Mouse (Mus musculus): ENCODE results near the gene Gm17349.

- TF ChIP-seq CTCF (IDR thresholded peaks at IDR 0.05; ENCODE audit: low read depth, low read length), result no peak
- TF ChIP-seq POLR2A (IDR thresholded peaks at IDR 0.05; ENCODE audit: extremely low read depth, insufficient read depth, low read length), result no peak
Observed at GRCm38 (mm10) chr15:99674866-99675265, 30.4 kb downstream of the Gm17349 start.

All from liver, adult 2 months (tissue).